Mouse (Mus musculus) adrenal gland, postnatal 10 days (tissue): ENCODE measurements around the gene Agrn. TPM values are rescaled to one million over a fixed set of nuclear protein-coding genes. Genes with fewer than 3 reads are reported as not detected.

ENCODE experiments used
- DNase-seq: peaks from one replicate; pipeline ENCODE4 v3.0.0; 2021; ENCODE audit warnings: mixed read lengths
- long read RNA-seq, 2 experiments: library from polyadenylated mRNA; stranded (forward); transcript quantifications; one replicate each; pipeline ENCODE4 v2.0.0; 2021
- total RNA-seq, 2 experiments: library from RNA; stranded (reverse); gene quantifications; 2 replicates each; pipeline ENCODE4 v1.2.3; 2021

Agrn gene
- 10 to 100 TPM; 59.6 to 82.4 TPM for total RNA-seq
- long read RNA-seq, experiment 1, partial matches to known transcripts = 25 of 37 reads
- long read RNA-seq, experiment 1, other reads (novel, unspliced or antisense) = 12 of 37 reads
- long read RNA-seq, experiment 2, full-length matches to known transcripts = 2 of 29 reads
- long read RNA-seq, experiment 2, partial matches to known transcripts = 14 of 29 reads
- long read RNA-seq, experiment 2, other reads (novel, unspliced or antisense) = 13 of 29 reads

- peak; percentile 86 for DNase-seq
Measured at GRCm38 (mm10) chr4:156197131-156197828, at the start of gene Agrn. TSS of gene Agrn (minus strand) at chr4:156197488.

- DNase-seq = no peak
Measured at GRCm38 (mm10) chr4:156236651-156237447, 39.6 kb upstream of the Agrn start.

GRCm38 (mm10) chr4:156235808-156236533, 38.7 kb upstream of the Agrn start, which contains the start of gene Noc2l:
TSS of gene Noc2l (plus strand) at chr4:156236010.
- peak; percentile 94 for DNase-seq

- DNase-seq = no peak
Measured at GRCm38 (mm10) chr4:156235360-156235770, 38.1 kb upstream of the Agrn start.

- peak; percentile 85 for DNase-seq
Measured at GRCm38 (mm10) chr4:156234701-156235213, 37.5 kb upstream of the Agrn start, which contains the start of gene Plekhn1. TSS of gene Plekhn1 (minus strand) at chr4:156234857.

- peak; percentile 50 for DNase-seq
Measured at GRCm38 (mm10) chr4:156234021-156234501, 36.8 kb upstream of the Agrn start.

- peak; percentile 42 for DNase-seq
Measured at GRCm38 (mm10) chr4:156228393-156229024, 31.2 kb upstream of the Agrn start.

GRCm38 (mm10) chr4:156227752-156228392, 30.6 kb upstream of the Agrn start:
- DNase-seq = peak; percentile 42

- DNase-seq = no peak
Measured at GRCm38 (mm10) chr4:156224276-156224675, 27.0 kb upstream of the Agrn start.

- no peak for DNase-seq
Measured at GRCm38 (mm10) chr4:156219936-156220335, 22.6 kb upstream of the Agrn start.

- no peak for DNase-seq
Measured at GRCm38 (mm10) chr4:156217838-156218237, 20.6 kb upstream of the Agrn start.

- DNase-seq = no peak
Measured at GRCm38 (mm10) chr4:156217022-156217669, 19.9 kb upstream of the Agrn start.

GRCm38 (mm10) chr4:156216196-156216595, 18.9 kb upstream of the Agrn start:
- peak; percentile 34 for DNase-seq

- DNase-seq = peak; percentile 92
Measured at GRCm38 (mm10) chr4:156215649-156216048, 18.4 kb upstream of the Agrn start, which contains the start of gene Perm1. TSS of gene Perm1 (plus strand) at chr4:156215868.

- DNase-seq = no peak
Measured at GRCm38 (mm10) chr4:156213134-156213533, 15.8 kb upstream of the Agrn start.

- no peak for DNase-seq
Measured at GRCm38 (mm10) chr4:156209963-156210635, 12.8 kb upstream of the Agrn start.

- no peak for DNase-seq
Measured at GRCm38 (mm10) chr4:156208872-156209271, 11.6 kb upstream of the Agrn start.

GRCm38 (mm10) chr4:156203413-156204131, 6.3 kb upstream of the Agrn start:
- DNase-seq = peak; percentile 44

GRCm38 (mm10) chr4:156203001-156203412, 5.7 kb upstream of the Agrn start, which contains the start of gene AW011738:
TSS of gene AW011738 (plus strand) at chr4:156203304.
- DNase-seq = peak; percentile 79
